Comparison of ENCODE assay signal across 9 mouse cellular contexts in genomic region chr7:141326546-141327446, GRCm38 (mm10). TPM values are rescaled to one million over a fixed set of nuclear protein-coding genes. Genes with fewer than 3 reads are reported as not detected.
A peak's percentile ranks its signal among the peaks of the same experiment; 100 is the strongest.
DNase-seq lines count a peak whose midpoint lies in the region; ATAC-seq and TF ChIP-seq lines count a peak whose summit lies in the region.
"Had no signal": no experiment of that assay in that cellular context is flagged by ENCODE, and none has a peak within 500 bp of the region (broad histone marks: within the 10 kb centered on the region; RNA-seq: fewer than 3 reads in every experiment).

No protein-coding gene starts in this region.

- DNase-seq in heart, postnatal 14 days, result no peak
- DNase-seq in CH12.LX (ENCODE audit: extremely low read depth), result no peak
- peak; percentile 23 for DNase-seq in embryo, embryonic 10.5 days (ENCODE audit: low spot score)
- DNase-seq in hindbrain, embryonic 10.5 days (ENCODE audit: low spot score), result peak; percentile 13
- no peak for DNase-seq in right cerebral cortex, postnatal 4 days

- no peak; the same call in 1 of the 2 replicates for ATAC-seq in heart, embryonic 11.5 days (replicated peaks; ENCODE audit: insufficient number of reproducible peaks, low FRiP score, low TSS enrichment)
- peak; percentile 5 for ATAC-seq in liver, embryonic 16.5 days (ENCODE audit: low read depth)

- peak overlapping the region; percentile 73 for H3K4me3 ChIP-seq in heart, embryonic 11.5 days (ENCODE audit: low read depth, low read length)
- peak overlapping the region; percentile 56 to 73 (median 71) for H3K4me3 ChIP-seq in CH12.LX (replicated peaks in 1 of 3; ENCODE audit: low read depth in 2 of 3, low read length in 2 of 3, poor library complexity in 1 of 3)
- H3K4me3 ChIP-seq in hindbrain, embryonic 10.5 days, result peak overlapping the region; percentile 71
- H3K4me3 ChIP-seq in liver, embryonic 16.5 days (ENCODE audit: low read depth, low read length), result peak overlapping the region; percentile 81
- peak overlapping the region; percentile 84 for H3K4me3 ChIP-seq in small intestine, adult 2 months (ENCODE audit: low read depth, low read length)

- dilution Hi-C loops in CH12.LX (cut with MboI; ENCODE audit: extremely low pct_ligation_motif_present, extremely low pct_unique_long_range_greater_than_20kb, low sequenced_read_pairs), result no loop called here

- in situ Hi-C loops in CH12.LX (cut with MboI; ENCODE audit: low pct_ligation_motif_present, low pct_unique_long_range_greater_than_20kb, low sequenced_read_pairs), result no loop called here

- H3K27me3 ChIP-seq in heart, embryonic 11.5 days (ENCODE audit: control insufficient read depth, insufficient read depth, low read length), result no peaks in the 10 kb centered on the region
- no peaks in the 10 kb centered on the region for H3K27me3 ChIP-seq in CH12.LX (replicated peaks)
- H3K27me3 ChIP-seq in hindbrain, embryonic 10.5 days (ENCODE audit: insufficient read depth, poor library complexity, severe bottlenecking), result no peaks in the 10 kb centered on the region
- no peaks in the 10 kb centered on the region for H3K27me3 ChIP-seq in liver, embryonic 16.5 days (ENCODE audit: control insufficient read depth, insufficient read depth, low read depth, low read length)
- no peaks in the 10 kb centered on the region for H3K27me3 ChIP-seq in small intestine, adult 2 months (ENCODE audit: control insufficient read depth, insufficient read depth, low read length)

- TF ChIP-seq RAD21 in CH12.LX (IDR thresholded peaks at IDR 0.05; ENCODE audit: low read depth, low read length), result no peak

- H3K4me1 ChIP-seq in heart, embryonic 11.5 days (ENCODE audit: control insufficient read depth, insufficient read depth, low read length), result peaks cover 12% of the 10 kb centered on the region
- H3K4me1 ChIP-seq in CH12.LX (ENCODE audit: control insufficient read depth in 1 of 2, insufficient read depth in 2 of 2), result peaks cover 17 to 32% of the 10 kb centered on the region in 2 experiments
- H3K4me1 ChIP-seq in hindbrain, embryonic 10.5 days (replicated peaks), result peaks cover 40% of the 10 kb centered on the region
- H3K4me1 ChIP-seq in liver, embryonic 16.5 days (ENCODE audit: control insufficient read depth, low read depth, low read length), result peaks cover 23% of the 10 kb centered on the region
- peaks cover 14% of the 10 kb centered on the region for H3K4me1 ChIP-seq in small intestine, adult 2 months (ENCODE audit: control insufficient read depth, insufficient read depth, insufficient read length, low read length)

- TF ChIP-seq EP300 in CH12.LX (IDR thresholded peaks at IDR 0.05; ENCODE audit: low read length), result no peak

- intact Hi-C loops in heart, postnatal 14 days (cut with DNase I), result no loop called here

- no peak for TF ChIP-seq POLR2A in CH12.LX (IDR thresholded peaks at IDR 0.05; ENCODE audit: low read depth, low read length)
- no peak for TF ChIP-seq POLR2A in small intestine, adult 2 months (IDR thresholded peaks at IDR 0.05; ENCODE audit: low read depth, low read length)

- H3K36me3 ChIP-seq in heart, embryonic 11.5 days (ENCODE audit: control insufficient read depth, insufficient read depth, low read length), result peaks cover 19% of the 10 kb centered on the region
- peaks cover 20 to 45% of the 10 kb centered on the region in 2 experiments for H3K36me3 ChIP-seq in CH12.LX (replicated peaks in 1 of 2; ENCODE audit: control insufficient read depth in 1 of 2, insufficient read depth in 1 of 2, low read length in 1 of 2)
- H3K36me3 ChIP-seq in hindbrain, embryonic 10.5 days, result peaks cover 30% of the 10 kb centered on the region
- H3K36me3 ChIP-seq in liver, embryonic 16.5 days (ENCODE audit: control insufficient read depth, insufficient read depth), result peaks cover 17% of the 10 kb centered on the region
- H3K36me3 ChIP-seq in small intestine, adult 2 months (ENCODE audit: control insufficient read depth, insufficient read depth, low read length), result peaks cover 16% of the 10 kb centered on the region

- H3K9me3 ChIP-seq in heart, embryonic 11.5 days (replicated peaks; ENCODE audit: control insufficient read depth, low read length), result no peaks in the 10 kb centered on the region
- H3K9me3 ChIP-seq in CH12.LX (replicated peaks; ENCODE audit: low read length), result no peaks in the 10 kb centered on the region
- no peaks in the 10 kb centered on the region for H3K9me3 ChIP-seq in hindbrain, embryonic 10.5 days
- no peaks in the 10 kb centered on the region for H3K9me3 ChIP-seq in liver, embryonic 16.5 days (replicated peaks; ENCODE audit: control insufficient read depth, low read length)

- H3K79me2 ChIP-seq in CH12.LX (replicated peaks; ENCODE audit: control insufficient read depth, extremely low read depth, insufficient read depth, poor library complexity, severe bottlenecking), result peaks cover 4% of the 10 kb centered on the region

- no peak for TF ChIP-seq CTCF in CH12.LX (conservative IDR thresholded peaks at IDR 0.05 in 1 of 2, IDR thresholded peaks at IDR 0.05 in 1 of 2; ENCODE audit: low read depth in 2 of 2, low read length in 2 of 2)
- TF ChIP-seq CTCF in small intestine, adult 2 months (IDR thresholded peaks at IDR 0.05; ENCODE audit: extremely low read depth, insufficient read length, insufficient replicate concordance, low read depth, low read length), result no peak

- peak overlapping the region; percentile 98 for H3K9ac ChIP-seq in heart, embryonic 11.5 days (ENCODE audit: low read depth, low read length)
- peak overlapping the region; percentile 92 for H3K9ac ChIP-seq in CH12.LX (ENCODE audit: insufficient read depth, low read depth)
- peak overlapping the region; percentile 96 for H3K9ac ChIP-seq in liver, embryonic 16.5 days (ENCODE audit: low read depth, low read length)

- peak overlapping the region; percentile 98 for H3K4me2 ChIP-seq in heart, embryonic 11.5 days
- peak overlapping the region; percentile 55 for H3K4me2 ChIP-seq in CH12.LX (ENCODE audit: insufficient read depth, low read depth, poor library complexity, severe bottlenecking)
- H3K4me2 ChIP-seq in liver, embryonic 16.5 days (ENCODE audit: low read depth, low read length), result peak overlapping the region; percentile 99

- 7% methylated on average over 35 of the region's 35 CpGs for WGBS in heart, embryonic 11.5 days (ENCODE audit: insufficient replicate concordance)
- 7% methylated on average over 35 of the region's 35 CpGs for WGBS in hindbrain, embryonic 10.5 days
- 4% methylated on average over 34 of the region's 35 CpGs for WGBS in liver, embryonic 16.5 days (ENCODE audit: insufficient replicate concordance)
- whole genome bisulfite sequencing in small intestine, adult 2 months, result 2% methylated on average over 34 of the region's 35 CpGs

- H3K27ac ChIP-seq in heart, embryonic 11.5 days (ENCODE audit: low read depth, low read length), result peak overlapping the region; percentile 100
- H3K27ac ChIP-seq in CH12.LX (ENCODE audit: insufficient read depth, low read depth), result peak overlapping the region; percentile 18; the same call in 1 of the 2 replicates
- H3K27ac ChIP-seq in hindbrain, embryonic 10.5 days, result peak overlapping the region; percentile 99
- H3K27ac ChIP-seq in liver, embryonic 16.5 days (ENCODE audit: low read length), result peak overlapping the region; percentile 99
- H3K27ac ChIP-seq in small intestine, adult 2 months (ENCODE audit: insufficient read depth, low read depth, low read length), result peak overlapping the region; percentile 56

RNA-seq across cellular contexts. Expression of gene Deaf1, which starts 0.7 kb away (rescaled TPM):
- polyA plus RNA-seq in heart, embryonic 11.5 days (2014; fragmentation: Nextera tagmentation; extraction: Ambion mirVana), result 40.2 and 42.5 TPM in 2 replicates
- total RNA-seq in heart, postnatal 14 days (2021), result 10 to 100 TPM; 20.0 to 22.1 TPM
- 10.0 and 10.7 TPM in 2 replicates for total RNA-seq in CH12.LX (2012; rRNA removed)
- 3.5 and 5.7 TPM in 2 replicates for total RNA-seq in CH12.LX (2014; rRNA removed)
- polyA plus RNA-seq in CH12.LX (2012; ENCODE audit: insufficient read length, low read depth), result 31.6 and 37.7 TPM in 2 replicates
- 56.8 and 71.6 TPM in 2 replicates for polyA plus RNA-seq in hindbrain, embryonic 10.5 days (2016; fragmentation: Nextera tagmentation; extraction: Ambion mirVana)
- polyA plus RNA-seq in liver, embryonic 16.5 days (2015; fragmentation: Nextera tagmentation; extraction: Ambion mirVana), result 11.6 and 13.6 TPM in 2 replicates
- 14.7 and 26.0 TPM in 2 replicates for polyA plus RNA-seq in small intestine, adult 2 months (2012; rRNA removed)

RNA-seq across cellular contexts. Expression of gene Tmem80, which starts 0.7 kb away (rescaled TPM):
- 17.9 and 23.6 TPM in 2 replicates for polyA plus RNA-seq in heart, embryonic 11.5 days (2014; fragmentation: Nextera tagmentation; extraction: Ambion mirVana)
- total RNA-seq in heart, postnatal 14 days (2021), result 10 to 100 TPM; 13.6 to 16.1 TPM
- 7.4 and 8.5 TPM in 2 replicates for total RNA-seq in CH12.LX (2012; rRNA removed)
- 6.4 and 8.3 TPM in 2 replicates for total RNA-seq in CH12.LX (2014; rRNA removed)
- polyA plus RNA-seq in CH12.LX (2012; ENCODE audit: insufficient read length, low read depth), result 8.2 and 9.9 TPM in 2 replicates
- 53.7 and 57.8 TPM in 2 replicates for polyA plus RNA-seq in hindbrain, embryonic 10.5 days (2016; fragmentation: Nextera tagmentation; extraction: Ambion mirVana)
- 13.9 and 16.7 TPM in 2 replicates for polyA plus RNA-seq in liver, embryonic 16.5 days (2015; fragmentation: Nextera tagmentation; extraction: Ambion mirVana)
- polyA plus RNA-seq in small intestine, adult 2 months (2012; rRNA removed), result 11.1 and 23.7 TPM in 2 replicates

RNA-seq across cellular contexts. Expression of gene Eps8l2, which starts 11.9 kb away (rescaled TPM):
- polyA plus RNA-seq in heart, embryonic 11.5 days (2014; fragmentation: Nextera tagmentation; extraction: Ambion mirVana), result 0.51 and 0.82 TPM in 2 replicates
- total RNA-seq in heart, postnatal 14 days (2021), result 1 to 10 TPM; 2.7 to 3.0 TPM
- total RNA-seq in CH12.LX (2012; rRNA removed) (0.50 and 1.1 TPM in 2 replicates), CH12.LX (2014; rRNA removed) (not detected in 2 replicates)
- polyA plus RNA-seq in CH12.LX (2012; ENCODE audit: insufficient read length, low read depth), result 0.51 and 0.91 TPM in 2 replicates
- 6.7 and 6.8 TPM in 2 replicates for polyA plus RNA-seq in hindbrain, embryonic 10.5 days (2016; fragmentation: Nextera tagmentation; extraction: Ambion mirVana)
- 26.0 and 34.0 TPM in 2 replicates for polyA plus RNA-seq in liver, embryonic 16.5 days (2015; fragmentation: Nextera tagmentation; extraction: Ambion mirVana)
- 279 and 528 TPM in 2 replicates for polyA plus RNA-seq in small intestine, adult 2 months (2012; rRNA removed)

RNA-seq across cellular contexts. Expression of gene Drd4, which starts 35.0 kb away (rescaled TPM):
- 0.10 and 0.17 TPM in 2 replicates for polyA plus RNA-seq in heart, embryonic 11.5 days (2014; fragmentation: Nextera tagmentation; extraction: Ambion mirVana)
- not detected for total RNA-seq in heart, postnatal 14 days (2021)
- total RNA-seq in CH12.LX (2012; rRNA removed) (not detected in 2 replicates), CH12.LX (2014; rRNA removed) (not detected in 2 replicates)
- polyA plus RNA-seq in CH12.LX (2012; ENCODE audit: insufficient read length, low read depth), result not detected in 2 replicates
- 0.34 and 0.35 TPM in 2 replicates for polyA plus RNA-seq in hindbrain, embryonic 10.5 days (2016; fragmentation: Nextera tagmentation; extraction: Ambion mirVana)
- not detected in 2 replicates for polyA plus RNA-seq in liver, embryonic 16.5 days (2015; fragmentation: Nextera tagmentation; extraction: Ambion mirVana)
- 0.04 and 0.30 TPM in 2 replicates for polyA plus RNA-seq in small intestine, adult 2 months (2012; rRNA removed)

RNA-seq across cellular contexts. Expression of gene Sct, which starts 47.9 kb away (rescaled TPM):
- 2.2 and 3.0 TPM in 2 replicates for polyA plus RNA-seq in heart, embryonic 11.5 days (2014; fragmentation: Nextera tagmentation; extraction: Ambion mirVana)
- total RNA-seq in heart, postnatal 14 days (2021), result not detected
- total RNA-seq in CH12.LX (2012; rRNA removed) (not detected in 2 replicates), CH12.LX (2014; rRNA removed) (not detected in 2 replicates)
- polyA plus RNA-seq in CH12.LX (2012; ENCODE audit: insufficient read length, low read depth), result 0.49 TPM in 1 of 2 replicates, not detected in the other
- 8.2 and 12.3 TPM in 2 replicates for polyA plus RNA-seq in hindbrain, embryonic 10.5 days (2016; fragmentation: Nextera tagmentation; extraction: Ambion mirVana)
- 1.4 TPM in 1 of 2 replicates, not detected in the other for polyA plus RNA-seq in liver, embryonic 16.5 days (2015; fragmentation: Nextera tagmentation; extraction: Ambion mirVana)
- 337 and 777 TPM in 2 replicates for polyA plus RNA-seq in small intestine, adult 2 months (2012; rRNA removed)
- total RNA-seq: adrenal gland, adult 18-20 months had no signal

Comparison
In these comparisons a context has a peak if more than half of its experiments do, and no peak if none do; other contexts are left out.
1. H3K27ac ChIP-seq: peak in every context shown above with its lines; median percentile 100 in heart, embryonic 11.5 days; 99 in hindbrain, embryonic 10.5 days; 99 in liver, embryonic 16.5 days; 56 in small intestine, adult 2 months; 18 in CH12.LX.
2. DNase-seq: peak in embryo, embryonic 10.5 days (single experiment) and hindbrain, embryonic 10.5 days (single experiment); none in heart, postnatal 14 days (0 of 2), CH12.LX (single experiment) and right cerebral cortex, postnatal 4 days (single experiment).
3. Peak in every context shown above with its lines, with median percentiles within 50 percentile points of each other: H3K4me2 ChIP-seq, H3K4me3 ChIP-seq and H3K9ac ChIP-seq.